Mouse (Mus musculus) layer of hippocampus, postnatal 25 days (tissue): Measurements from ENCODE around the gene F2. TPM values are rescaled to one million over a fixed set of nuclear protein-coding genes. Genes with fewer than 3 reads are reported as not detected.
A peak's percentile ranks its signal among the peaks of the same experiment; 100 is the strongest.

Experiments
- DNase-seq, 2 experiments: peaks; one replicate each; pipeline ENCODE4 v3.0.0; 2022; ENCODE audit warnings: mixed read lengths in 2 of 2, low spot score in 1 of 2; ENCODE audit errors: extremely low spot score in 1 of 2
- total RNA-seq, 2 experiments: library from RNA; stranded (reverse); gene quantifications; 2 replicates each; pipeline ENCODE4 v1.2.3; 2021

Gene F2
- not detected for total RNA-seq

- no peak for DNase-seq
Measured at GRCm38 (mm10) chr2:91636229-91636628, at the start of gene F2. Gene F2 (minus strand): TSS chr2:91636414.

DNA sequence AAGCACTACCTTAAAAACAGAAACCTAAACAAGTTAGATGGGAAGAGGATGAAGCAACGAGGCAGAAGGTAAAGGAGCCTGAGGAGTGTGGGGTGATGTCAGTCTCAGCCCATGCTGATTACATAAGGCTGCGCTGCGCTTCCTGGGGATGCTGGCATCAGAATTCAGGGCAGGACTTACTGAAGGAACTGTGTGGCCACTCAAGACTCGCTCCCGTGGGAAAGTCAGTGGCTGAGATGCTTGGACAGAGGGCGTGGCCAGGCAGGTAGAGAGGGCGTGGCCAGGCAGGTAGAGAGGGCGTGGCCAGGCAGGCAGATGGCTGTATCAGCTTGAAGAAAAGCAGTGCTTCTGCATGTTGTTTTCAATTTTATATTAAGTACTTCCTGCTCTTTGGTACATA lies 47.7 kb upstream of the F2 start:
- DNase-seq, result no peak

DNA sequence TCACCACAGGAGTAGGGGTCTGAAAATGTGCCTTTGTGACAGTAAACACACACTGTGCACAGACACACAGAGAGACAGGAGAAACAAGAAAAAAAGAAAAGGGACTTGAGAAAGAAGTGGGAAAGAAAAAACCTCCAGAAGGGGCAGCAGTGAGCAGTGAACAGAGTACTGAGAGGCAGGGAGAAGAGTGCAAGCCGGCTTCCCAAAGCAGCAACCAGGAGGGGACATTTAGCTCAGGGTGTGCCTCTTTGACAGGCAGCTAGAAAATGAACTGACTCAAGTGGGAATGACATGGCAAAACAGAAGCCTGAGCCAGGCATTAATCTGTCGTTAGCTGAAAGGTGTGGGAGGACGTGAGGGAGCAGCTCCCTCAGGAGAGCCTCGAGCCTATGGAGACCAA lies 46.6 kb upstream of the F2 start:
- DNase-seq, result peak; percentile 30 to 55

DNA sequence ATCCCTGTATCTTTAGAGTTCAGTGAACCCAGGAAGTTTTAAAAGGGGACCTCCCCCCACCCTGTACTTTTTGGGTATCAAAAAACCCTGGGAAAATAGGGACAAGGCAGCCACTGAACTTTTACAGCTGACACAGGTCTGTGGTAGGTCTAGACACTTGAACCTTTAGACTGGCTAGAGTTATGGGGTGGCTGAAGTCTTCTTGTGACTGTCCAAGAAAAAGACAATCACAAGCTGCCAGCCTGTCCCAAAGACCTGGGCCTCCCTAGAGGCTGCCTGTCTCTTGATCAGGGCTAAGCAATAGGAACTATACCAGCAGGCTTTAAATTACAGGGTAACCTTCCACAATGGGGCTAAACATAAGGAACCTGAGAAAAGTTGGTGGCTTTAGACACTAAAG lies 40.7 kb upstream of the F2 start:
- DNase-seq, result no peak

- no peak for DNase-seq
Measured at GRCm38 (mm10) chr2:91676420-91676819, 40.2 kb upstream of the F2 start.

GRCm38 (mm10) chr2:91674895-91675294 lies 38.7 kb upstream of the F2 start:
- DNase-seq, result peak in 1 of 2 experiments; percentile 27

GRCm38 (mm10) chr2:91673587-91673986 lies 37.4 kb upstream of the F2 start:
- no peak for DNase-seq

DNA sequence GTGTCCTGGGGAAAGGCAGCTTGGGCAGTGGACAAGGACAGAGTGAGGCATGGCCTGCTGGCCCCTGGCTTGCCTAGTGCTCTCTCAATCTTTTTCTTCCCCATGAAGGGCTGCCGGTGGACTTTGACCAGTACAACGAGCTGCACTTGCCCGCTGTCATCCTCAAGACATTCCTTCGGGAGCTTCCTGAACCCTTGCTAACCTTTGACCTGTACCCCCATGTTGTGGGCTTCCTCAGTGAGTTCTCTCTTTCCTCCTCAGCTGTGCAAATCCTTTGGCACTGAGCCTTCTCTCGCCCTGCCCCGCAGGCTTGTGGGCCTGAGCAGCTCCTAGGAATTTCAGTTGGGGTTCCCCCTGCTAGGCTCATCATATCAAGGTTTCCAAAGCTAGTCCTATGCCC lies 33.8 kb upstream of the F2 start:
- DNase-seq, result no peak

GRCm38 (mm10) chr2:91669326-91669725 lies 33.1 kb upstream of the F2 start:
- DNase-seq, result no peak

GRCm38 (mm10) chr2:91667747-91668146 lies 31.5 kb upstream of the F2 start:
- DNase-seq, result no peak

GRCm38 (mm10) chr2:91666386-91666910 lies 30.2 kb upstream of the F2 start:
- DNase-seq, result no peak

- no peak for DNase-seq
Measured at GRCm38 (mm10) chr2:91664780-91665179, 28.6 kb upstream of the F2 start.

DNA sequence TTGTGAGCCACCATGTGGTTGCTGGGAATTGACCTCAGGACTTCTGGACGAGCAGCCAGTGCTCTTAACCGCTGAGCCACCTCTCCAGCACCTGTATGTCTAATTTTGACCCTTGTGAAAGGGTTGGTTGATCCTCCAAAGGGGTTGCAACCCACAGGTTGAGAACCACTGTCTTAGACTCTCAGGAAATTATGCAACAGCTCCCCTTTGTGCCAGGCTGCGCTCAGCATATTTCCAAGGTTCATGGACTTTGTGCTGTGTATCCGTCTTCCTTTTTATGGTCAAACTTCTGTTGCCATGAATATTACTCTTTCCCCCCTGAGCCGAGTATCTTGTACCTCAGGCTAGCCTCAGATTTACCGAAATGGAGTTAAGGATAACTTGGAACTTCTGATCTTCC lies 24.8 kb upstream of the F2 start:
- DNase-seq, result no peak

- no peak for DNase-seq
Measured at GRCm38 (mm10) chr2:91659657-91660056, 23.4 kb upstream of the F2 start.

GRCm38 (mm10) chr2:91656774-91657173 lies 20.6 kb upstream of the F2 start:
- DNase-seq, result no peak

DNA sequence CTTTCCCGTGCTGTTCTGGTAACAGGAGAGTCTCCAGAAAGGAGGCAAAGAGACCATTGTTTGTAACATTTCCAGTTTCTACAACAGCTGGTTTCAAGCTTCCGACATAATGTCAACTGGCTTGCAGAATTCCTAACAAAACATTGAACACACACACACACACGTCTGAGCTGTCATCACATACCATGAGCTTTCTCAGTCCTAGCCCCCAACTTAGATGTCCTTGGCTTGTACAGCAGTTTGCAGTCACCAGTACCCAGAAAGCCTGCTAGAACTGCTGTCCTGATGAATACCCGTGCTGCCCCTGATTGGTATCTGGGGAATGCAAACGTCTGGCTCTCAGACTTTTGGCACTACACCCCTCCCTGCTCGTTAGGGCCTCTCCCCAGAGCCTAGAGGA lies 19.6 kb upstream of the F2 start:
- no peak for DNase-seq

GRCm38 (mm10) chr2:91655388-91655787 lies 19.2 kb upstream of the F2 start:
- DNase-seq, result no peak

DNA sequence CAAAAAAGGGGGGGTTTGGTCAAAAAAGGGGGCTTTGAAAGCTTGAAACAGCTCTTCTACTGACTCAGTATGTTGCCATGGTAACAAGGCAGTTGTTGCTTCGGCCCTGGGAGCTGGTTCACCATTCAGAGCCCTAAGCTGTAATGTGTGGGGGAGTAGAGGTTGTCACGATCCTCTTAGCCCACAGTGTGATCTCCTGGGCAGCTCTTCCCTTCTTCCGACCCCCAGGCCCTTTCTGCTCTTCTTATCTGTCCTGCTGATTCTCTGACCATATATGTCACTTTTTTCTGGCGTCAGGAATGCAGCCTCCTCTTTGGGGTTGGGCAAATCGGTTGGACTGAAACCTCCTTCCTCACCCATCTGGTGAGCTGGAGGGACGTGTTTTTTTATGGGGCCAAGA lies 16.6 kb upstream of the F2 start:
- DNase-seq, result peak in 1 of 2 experiments; percentile 30

DNA sequence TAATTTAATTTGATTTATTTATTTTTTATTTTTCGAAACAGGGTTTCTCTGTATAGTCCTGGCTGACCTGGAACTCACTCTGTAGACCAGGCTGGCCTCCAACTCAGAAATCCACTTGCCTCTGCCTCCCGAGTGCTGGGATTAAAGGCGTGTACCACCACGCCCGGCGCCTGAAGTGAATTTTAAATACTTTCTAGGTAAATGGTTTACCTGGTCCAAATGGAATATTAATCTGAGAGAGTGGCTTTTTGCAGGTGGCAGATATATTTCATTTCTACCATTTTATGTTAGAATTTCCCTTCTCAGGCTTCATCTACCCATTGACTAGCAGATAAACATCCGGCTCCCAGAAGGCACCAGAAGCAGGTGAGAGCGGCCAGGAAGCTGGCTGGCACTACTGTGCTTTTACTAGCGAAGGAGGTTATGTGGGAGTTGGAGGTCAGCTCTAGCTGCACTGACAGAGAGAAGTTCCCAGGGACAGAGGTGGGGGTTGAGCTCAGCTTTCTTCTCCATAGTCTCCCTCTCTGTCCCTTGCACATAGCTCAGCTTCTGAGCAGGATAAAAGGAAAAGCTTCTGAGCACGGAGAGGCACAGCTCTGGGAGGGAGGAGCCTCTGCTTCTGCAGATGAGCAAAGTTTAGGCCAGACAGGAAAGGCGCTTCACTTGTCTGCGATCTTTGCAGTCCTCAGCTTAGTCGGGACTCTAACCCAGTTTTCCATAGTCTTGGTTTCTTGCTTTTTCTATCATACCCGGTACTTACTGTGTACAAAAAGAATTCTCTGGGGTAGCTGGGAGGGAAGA lies 15.4 kb upstream of the F2 start:
- DNase-seq, result no peak

GRCm38 (mm10) chr2:91650360-91650995 lies 14.3 kb upstream of the F2 start:
- no peak for DNase-seq

GRCm38 (mm10) chr2:91649553-91650359 lies 13.5 kb upstream of the F2 start, which contains the start of the genes Zfp408 and Arhgap1:
Gene Zfp408 (minus strand): TSS chr2:91649791.
Gene Arhgap1 (plus strand): TSS chr2:91649860.
- peak; percentile 87 to 97 for DNase-seq
